Mouse (Mus musculus) ovary, postnatal 14 days (tissue): Measurements from ENCODE around the gene Fancl.
A peak's percentile ranks its signal among the peaks of the same experiment; 100 is the strongest.

Experiments
- DNase-seq: peaks from one replicate; pipeline ENCODE4 v3.0.0; 2022; ENCODE audit warnings: low spot score

The Fancl gene

GRCm38 (mm10) chr11:26489761-26490466 lies 104.0 kb downstream of the Fancl start:
- DNase-seq: peak; percentile 15

GRCm38 (mm10) chr11:26495951-26496350 lies 110.0 kb downstream of the Fancl start:
- DNase-seq: no peak

- DNase-seq: no peak
Measured at GRCm38 (mm10) chr11:26513683-26514082, 127.7 kb downstream of the Fancl start.

- DNase-seq: no peak
Measured at GRCm38 (mm10) chr11:26516086-26516485, 130.2 kb downstream of the Fancl start.

- no peak for DNase-seq
Measured at GRCm38 (mm10) chr11:26518991-26519390, 133.1 kb downstream of the Fancl start.
